Mouse (Mus musculus) midbrain, postnatal 0 days (tissue): ENCODE measurements around the gene Lgmn. TPM values are rescaled to one million over a fixed set of nuclear protein-coding genes. Genes with fewer than 3 reads are reported as not detected.

Source experiments
- ATAC-seq: fragments of 200-750 bp; cut with Nextera tagmentation; 2 replicates; pipeline ENCODE4 v1.8.0; 2017; ENCODE audit warnings: moderate number of reproducible peaks, mild to moderate bottlenecking, moderate TSS enrichment, moderate library complexity; ENCODE audit not compliant: low FRiP score
- DNase-seq: peaks from one replicate; pipeline ENCODE4 v3.0.0-alpha.2; 2015; ENCODE audit warnings: low spot score
- H3K27ac ChIP-seq: fragments of 300-500 bp; sonication (generic); 2 replicates; pipeline ENCODE4 v1.5.1; 2014; ENCODE audit warnings: low read depth, mild to moderate bottlenecking, low read length, mixed read lengths
- H3K27me3 ChIP-seq: fragments of 300-500 bp; sonication (generic); 2 replicates; pipeline ENCODE4 v1.6.1; 2014; ENCODE audit warnings: low read length, control low read depth, mixed read lengths; ENCODE audit not compliant: insufficient read depth
- H3K36me3 ChIP-seq: fragments of 300-500 bp; sonication (generic); 2 replicates; pipeline ENCODE4 v1.6.1; 2014; ENCODE audit warnings: low read length, control low read depth, mixed read lengths; ENCODE audit not compliant: insufficient read depth
- H3K4me1 ChIP-seq: fragments of 300-500 bp; sonication (generic); 2 replicates; pipeline ENCODE4 v1.6.1; 2014; ENCODE audit warnings: mild to moderate bottlenecking, control low read depth, antibody characterized with exemption, low read length, mixed read lengths; ENCODE audit not compliant: insufficient read depth
- H3K4me2 ChIP-seq: fragments of 300-500 bp; sonication (generic); 2 replicates; pipeline ENCODE4 v1.6.1; 2014; ENCODE audit warnings: low read depth, mild to moderate bottlenecking, low read length, mixed read lengths; ENCODE audit not compliant: poor library complexity, severe bottlenecking
- H3K4me3 ChIP-seq: fragments of 300-500 bp; sonication (generic); 2 replicates; pipeline ENCODE4 v1.5.1; 2014; ENCODE audit warnings: low read depth, mild to moderate bottlenecking, low read length, moderate library complexity
- H3K9ac ChIP-seq: fragments of 300-500 bp; sonication (generic); replicated peaks from 2 replicates; pipeline ENCODE4 v1.6.1; 2014; ENCODE audit warnings: mild to moderate bottlenecking, low read length, moderate library complexity, mixed read lengths; ENCODE audit not compliant: poor library complexity, severe bottlenecking
- H3K9me3 ChIP-seq: fragments of 300-500 bp; sonication (generic); 2 replicates; pipeline ENCODE4 v1.6.1; 2016; ENCODE audit warnings: low read length, control low read depth
- CTCF ChIP-seq: IDR thresholded peaks from 2 replicates; pipeline ENCODE4 v1.5.1; 2016; ENCODE audit warnings: antibody characterized with exemption, mild to moderate bottlenecking
- WGBS: fragments of 180-500 bp; shearing (Covaris S2); extraction: QIAGEN DNeasy Blood & Tissue Kit; methylation state at CpG from one replicate; pipeline ENCODE4 v1.1.7; 2014; 5-methylcytosine and 5-hydroxymethylcytosine counted together
- polyA plus RNA-seq: library from polyadenylated mRNA; unstranded; fragments of >200 nt; fragmentation: Nextera tagmentation; extraction: Ambion mirVana; gene quantifications from 2 replicates; pipeline ENCODE4 v1.2.1, GENCODE M21; 2015
- total RNA-seq: library from RNA; depleted of rRNA; stranded (reverse); fragments of >200 nt; gene quantifications from 2 replicates; pipeline ENCODE4 v1.2.3, GENCODE M21; 2014

Lgmn gene
- total and polyA plus RNA-seq, 2 experiments from 2014 or later, result 124 to 148 TPM

DNA sequence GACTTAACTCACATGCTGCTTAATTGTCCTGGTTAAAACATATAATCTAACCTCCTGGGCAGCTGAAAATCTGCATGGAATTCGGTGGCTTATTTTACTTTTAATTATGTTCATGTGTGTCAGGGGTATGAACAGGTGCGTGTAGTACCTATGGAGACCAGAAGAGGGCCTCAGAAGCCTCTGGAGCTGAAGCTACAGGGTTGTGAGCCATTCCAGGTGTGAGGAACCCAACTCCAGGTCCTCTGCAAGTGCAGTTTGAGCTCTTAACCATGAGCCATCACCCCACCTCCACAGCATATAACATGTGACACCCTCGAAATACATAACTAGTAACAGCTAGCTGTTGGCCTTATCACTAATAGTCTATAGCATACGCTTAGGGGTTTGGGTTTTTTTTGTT lies 47.6 kb downstream of the Lgmn start:
- no peak overlapping the region for H3K4me2 ChIP-seq
- no peaks in the 10 kb centered on the region for H3K27me3 ChIP-seq
- WGBS, result 67% methylated on average over 4 of the region's 4 CpGs
- no peaks in the 10 kb centered on the region for H3K4me1 ChIP-seq
- H3K27ac ChIP-seq, result no peak overlapping the region
- no peak overlapping the region for H3K4me3 ChIP-seq
- peak; percentile 68 for TF ChIP-seq CTCF
- H3K9me3 ChIP-seq, result no peaks in the 10 kb centered on the region
- H3K9ac ChIP-seq, result no peak overlapping the region
- no peak for ATAC-seq
- peaks cover 15% of the 10 kb centered on the region for H3K36me3 ChIP-seq
- DNase-seq, result peak; percentile 53

DNA sequence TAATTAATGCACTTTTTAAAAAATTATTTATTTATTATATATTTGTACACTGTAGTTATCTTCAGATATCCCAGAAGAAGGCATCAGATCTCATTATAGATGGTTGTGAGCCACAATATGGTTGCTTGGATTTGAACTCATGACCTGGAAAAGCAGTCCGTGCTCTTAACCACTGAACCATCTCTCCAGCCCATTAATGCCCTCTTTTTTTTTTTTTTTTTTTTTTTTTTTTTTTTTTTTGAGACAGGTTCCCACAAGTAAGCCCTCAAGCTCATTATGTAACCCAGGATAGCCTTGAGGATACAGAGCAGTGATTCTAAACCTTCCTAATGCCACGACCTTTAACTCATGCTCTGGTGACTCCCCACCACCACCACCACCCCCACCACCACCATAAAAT lies 48.5 kb downstream of the Lgmn start:
- no peaks in the 10 kb centered on the region for H3K9me3 ChIP-seq
- DNase-seq (no peak), ATAC-seq (no peak)
- H3K27me3 ChIP-seq, result no peaks in the 10 kb centered on the region
- no peak for TF ChIP-seq CTCF
- H3K9ac ChIP-seq, result no peak overlapping the region
- no peak overlapping the region for H3K4me3 ChIP-seq
- no peaks in the 10 kb centered on the region for H3K4me1 ChIP-seq
- 86% methylated on average over 2 of the region's 2 CpGs for WGBS
- peaks cover 14% of the 10 kb centered on the region for H3K36me3 ChIP-seq
- no peak overlapping the region for H3K4me2 ChIP-seq
- no peak overlapping the region for H3K27ac ChIP-seq

DNA sequence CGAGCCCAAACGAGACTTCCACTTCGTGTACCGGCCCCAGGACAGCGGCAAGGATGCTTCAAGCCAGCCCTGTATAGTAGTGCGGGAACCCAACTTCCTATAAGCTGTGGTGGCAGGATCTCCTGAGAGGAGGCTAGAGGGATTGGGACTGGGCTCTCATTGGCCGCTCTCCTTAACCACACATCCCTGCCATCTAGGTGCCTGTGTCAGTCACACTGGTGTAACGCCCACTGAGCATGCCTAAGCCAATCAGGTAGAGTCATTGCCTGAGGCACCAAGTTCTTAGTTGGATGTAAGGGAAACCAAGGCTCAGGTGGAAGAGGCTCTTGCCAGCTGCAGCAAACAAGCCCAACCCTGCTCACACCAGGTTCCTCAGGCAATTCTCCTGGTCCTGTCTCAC lies 49.6 kb downstream of the Lgmn start:
- no peak overlapping the region for H3K4me2 ChIP-seq
- H3K36me3 ChIP-seq, result peaks cover 9% of the 10 kb centered on the region
- H3K27ac ChIP-seq, result no peak overlapping the region
- no peak overlapping the region for H3K9ac ChIP-seq
- no peaks in the 10 kb centered on the region for H3K4me1 ChIP-seq
- no peaks in the 10 kb centered on the region for H3K9me3 ChIP-seq
- no peaks in the 10 kb centered on the region for H3K27me3 ChIP-seq
- H3K4me3 ChIP-seq, result no peak overlapping the region
- ATAC-seq (no peak), DNase-seq (no peak)
- WGBS, result 32% methylated on average over 8 of the region's 8 CpGs
- TF ChIP-seq CTCF, result no peak

DNA sequence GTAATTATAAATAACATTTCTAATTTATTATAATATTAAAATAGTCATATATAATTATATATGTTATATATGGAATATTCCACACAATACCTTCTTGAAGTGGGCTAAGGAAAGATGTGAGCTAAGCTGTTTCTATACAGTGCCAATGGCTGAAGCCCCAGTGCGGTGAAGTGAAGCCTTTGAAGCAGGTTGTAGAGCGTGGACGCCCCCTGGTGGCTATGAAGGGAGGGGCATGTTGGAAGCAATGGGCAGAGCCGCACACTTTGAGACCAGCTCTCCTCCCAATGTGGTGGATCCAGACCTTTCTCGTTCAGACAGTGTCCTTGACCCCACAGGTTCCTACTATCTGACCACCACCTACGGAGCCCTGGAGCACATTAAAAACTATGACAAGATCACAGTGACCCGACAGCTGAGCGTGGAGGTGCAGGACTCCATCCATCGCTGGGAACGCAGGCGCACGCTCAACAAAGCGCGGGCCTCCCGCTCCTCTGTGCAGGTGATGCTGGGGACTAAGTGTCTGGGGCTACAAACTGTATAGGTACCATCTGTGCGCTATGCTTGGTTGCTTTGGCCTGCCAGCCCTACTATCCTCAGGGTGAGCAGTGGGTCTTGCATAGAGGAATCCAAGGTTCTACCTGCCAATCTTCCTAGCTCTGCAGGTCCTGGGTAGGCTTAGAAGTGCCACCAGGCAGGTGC lies 52.2 kb downstream of the Lgmn start:
- H3K9me3 ChIP-seq, result no peaks in the 10 kb centered on the region
- H3K36me3 ChIP-seq, result no peaks in the 10 kb centered on the region
- 53% methylated on average over 16 of the region's 16 CpGs for whole genome bisulfite sequencing
- no peak overlapping the region for H3K9ac ChIP-seq
- no peaks in the 10 kb centered on the region for H3K27me3 ChIP-seq
- H3K27ac ChIP-seq, result no peak overlapping the region
- H3K4me1 ChIP-seq, result no peaks in the 10 kb centered on the region
- ATAC-seq (peak; percentile 69), DNase-seq (peak; percentile 93)
- no peak overlapping the region for H3K4me3 ChIP-seq
- TF ChIP-seq CTCF, result peak; percentile 98
- no peak overlapping the region for H3K4me2 ChIP-seq

DNA sequence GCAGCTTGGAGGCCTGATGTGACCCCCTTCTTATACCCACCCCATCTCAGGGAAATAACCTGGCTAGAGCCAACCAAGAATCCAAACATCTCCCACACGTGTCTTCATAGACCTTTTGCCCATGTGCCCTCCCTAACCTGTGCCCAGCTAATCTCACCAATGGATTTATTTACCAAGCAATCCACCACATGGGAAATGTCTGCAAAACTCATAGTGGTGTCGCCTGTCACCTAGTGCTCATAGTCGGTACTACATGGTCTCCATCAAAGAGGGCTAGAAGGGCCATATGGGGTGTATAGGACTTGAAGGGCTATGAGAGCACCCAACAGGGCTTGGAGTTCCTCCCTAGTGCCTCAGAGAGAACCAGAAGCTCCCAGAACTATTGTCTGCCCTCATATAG lies 54.8 kb downstream of the Lgmn start:
- H3K4me1 ChIP-seq, result no peaks in the 10 kb centered on the region
- WGBS, result 35% methylated on average over 3 of the region's 3 CpGs
- DNase-seq (peak; percentile 78), ATAC-seq (peak; percentile 26; the same call in 1 of the 2 replicates)
- H3K36me3 ChIP-seq, result no peaks in the 10 kb centered on the region
- H3K4me2 ChIP-seq, result no peak overlapping the region
- H3K4me3 ChIP-seq, result no peak overlapping the region
- H3K9ac ChIP-seq, result no peak overlapping the region
- H3K27ac ChIP-seq, result no peak overlapping the region
- no peaks in the 10 kb centered on the region for H3K27me3 ChIP-seq
- H3K9me3 ChIP-seq, result no peaks in the 10 kb centered on the region
- peak; percentile 96 for TF ChIP-seq CTCF

DNA sequence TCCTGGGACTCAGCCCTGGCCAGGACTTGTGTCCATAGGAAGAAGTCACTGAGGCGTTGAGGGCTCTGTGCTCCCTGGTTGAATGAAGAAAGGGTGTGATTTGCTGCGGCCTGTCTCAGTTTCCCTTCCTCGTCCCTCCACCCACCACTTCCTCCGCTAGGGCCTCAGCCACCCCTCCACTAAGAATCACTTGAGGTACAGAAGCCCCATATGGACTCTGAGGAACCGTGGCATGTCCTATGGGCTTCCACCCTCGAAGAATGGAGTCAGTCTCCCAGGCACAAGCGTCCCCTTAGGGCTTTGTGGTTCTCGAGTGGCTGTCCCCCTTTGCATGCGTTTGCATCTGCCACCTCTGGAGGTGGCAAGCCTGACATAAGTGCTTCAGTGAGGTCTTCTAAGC lies 56.3 kb downstream of the Lgmn start:
- no peak overlapping the region for H3K4me2 ChIP-seq
- ATAC-seq (no peak), DNase-seq (no peak)
- no peaks in the 10 kb centered on the region for H3K9me3 ChIP-seq
- no peak overlapping the region for H3K27ac ChIP-seq
- no peaks in the 10 kb centered on the region for H3K27me3 ChIP-seq
- WGBS, result 91% methylated on average over 9 of the region's 9 CpGs
- no peaks in the 10 kb centered on the region for H3K36me3 ChIP-seq
- H3K4me3 ChIP-seq, result no peak overlapping the region
- H3K4me1 ChIP-seq, result no peaks in the 10 kb centered on the region
- H3K9ac ChIP-seq, result no peak overlapping the region
- no peak for TF ChIP-seq CTCF
